Mouse (Mus musculus) liver (tissue): Measurements from ENCODE around the gene Dcaf1.

Source experiments
- DNase-seq: peaks from one replicate; pipeline ENCODE4 v3.0.0-alpha.2; 2020; ENCODE audit warnings: mixed read lengths

Dcaf1 gene

GRCm38 (mm10) chr9:106821618-106822380, at the start of gene Dcaf1:
TSS of gene Dcaf1 (plus strand) at chr9:106821874.
- peak; percentile 96 for DNase-seq

- no peak for DNase-seq
Measured at GRCm38 (mm10) chr9:106776116-106776515, 45.6 kb upstream of the Dcaf1 start.

GRCm38 (mm10) chr9:106777423-106777822, 44.3 kb upstream of the Dcaf1 start:
- no peak for DNase-seq

GRCm38 (mm10) chr9:106778319-106778718, 43.4 kb upstream of the Dcaf1 start:
- no peak for DNase-seq

GRCm38 (mm10) chr9:106780086-106780485, 41.6 kb upstream of the Dcaf1 start:
- no peak for DNase-seq

- DNase-seq = no peak
Measured at GRCm38 (mm10) chr9:106783554-106783953, 38.1 kb upstream of the Dcaf1 start.

- no peak for DNase-seq
Measured at GRCm38 (mm10) chr9:106785206-106785605, 36.5 kb upstream of the Dcaf1 start.

- peak; percentile 6 for DNase-seq
Measured at GRCm38 (mm10) chr9:106787979-106788811, 33.5 kb upstream of the Dcaf1 start.

- peak; percentile 87 for DNase-seq
Measured at GRCm38 (mm10) chr9:106788812-106789321, 32.8 kb upstream of the Dcaf1 start, which contains the start of gene Rad54l2. TSS of gene Rad54l2 (minus strand) at chr9:106789194.

- no peak for DNase-seq
Measured at GRCm38 (mm10) chr9:106789363-106789762, 32.3 kb upstream of the Dcaf1 start.

GRCm38 (mm10) chr9:106790831-106791230, 30.8 kb upstream of the Dcaf1 start:
- peak; percentile 14 for DNase-seq

- DNase-seq = no peak
Measured at GRCm38 (mm10) chr9:106806503-106806902, 15.2 kb upstream of the Dcaf1 start.

- no peak for DNase-seq
Measured at GRCm38 (mm10) chr9:106818191-106818590, 3.5 kb upstream of the Dcaf1 start.

GRCm38 (mm10) chr9:106819201-106819600, 2.5 kb upstream of the Dcaf1 start:
- no peak for DNase-seq

- no peak for DNase-seq
Measured at GRCm38 (mm10) chr9:106821050-106821617, 540 bp upstream of the Dcaf1 start.

GRCm38 (mm10) chr9:106822381-106823104, 869 bp downstream of the Dcaf1 start:
- peak; percentile 97 for DNase-seq

GRCm38 (mm10) chr9:106840569-106840968, 18.9 kb downstream of the Dcaf1 start:
- no peak for DNase-seq

- no peak for DNase-seq
Measured at GRCm38 (mm10) chr9:106842800-106843199, 21.1 kb downstream of the Dcaf1 start.

- DNase-seq = no peak
Measured at GRCm38 (mm10) chr9:106856664-106857063, 35.0 kb downstream of the Dcaf1 start.

- DNase-seq = no peak
Measured at GRCm38 (mm10) chr9:106858036-106858435, 36.4 kb downstream of the Dcaf1 start.

GRCm38 (mm10) chr9:106874216-106874615, 52.5 kb downstream of the Dcaf1 start:
- DNase-seq = no peak

GRCm38 (mm10) chr9:106876666-106877065, 55.0 kb downstream of the Dcaf1 start:
- DNase-seq = no peak

GRCm38 (mm10) chr9:106879471-106879870, 57.8 kb downstream of the Dcaf1 start:
- no peak for DNase-seq
